Mouse (Mus musculus) MEL (cell line): Measurements from ENCODE around the gene Ergic2.

Source experiments
- CTCF ChIP-seq, 3 experiments: IDR thresholded peaks in 2 of 3; conservative IDR thresholded peaks in 1 of 3; 2 replicates each; pipeline ENCODE4 v1.5.1; 2011 to 2012; ENCODE audit warnings: low read length in 3 of 3, low read depth in 2 of 3, mild to moderate bottlenecking in 2 of 3, improper control_type of control experiment in 1 of 3, inconsistent platforms in 1 of 3, mixed read lengths in 1 of 3, moderate library complexity in 1 of 3; ENCODE audit not compliant: control insufficient read depth in 1 of 3, insufficient read depth in 1 of 3, poor library complexity in 1 of 3, severe bottlenecking in 1 of 3
- E2F4 ChIP-seq: IDR thresholded peaks from 2 replicates; pipeline ENCODE4 v1.6.1; 2011; ENCODE audit warnings: low read depth, low read length, improper control_type of control experiment, borderline replicate concordance
- MAFK ChIP-seq: IDR thresholded peaks from 2 replicates; pipeline ENCODE4 v1.6.1; 2011; ENCODE audit warnings: low read depth, mild to moderate bottlenecking, low read length, improper control_type of control experiment, borderline replicate concordance
- MEF2A ChIP-seq: IDR thresholded peaks from 2 replicates; pipeline ENCODE4 v1.6.1; 2014; ENCODE audit warnings: low read depth, mild to moderate bottlenecking, inconsistent platforms, low read length, improper control_type of control experiment; ENCODE audit not compliant: poor library complexity, insufficient replicate concordance, severe bottlenecking; ENCODE audit errors: extremely low read depth
- MYB ChIP-seq: IDR thresholded peaks from 2 replicates; pipeline ENCODE4 v1.6.1; 2011; ENCODE audit warnings: mild to moderate bottlenecking, low read depth, low read length, improper control_type of control experiment
- MYC ChIP-seq: IDR thresholded peaks from 2 replicates; pipeline ENCODE4 v1.6.1; 2011; ENCODE audit warnings: low read depth, mild to moderate bottlenecking, low read length, improper control_type of control experiment, moderate library complexity
- NELFE ChIP-seq: IDR thresholded peaks from 2 replicates; pipeline ENCODE4 v1.6.1; 2011; ENCODE audit warnings: low read depth, low read length, improper control_type of control experiment
- POLR2A ChIP-seq, 2 experiments: IDR thresholded peaks; 2 replicates each; pipeline ENCODE4 v1.6.1; 2011 to 2012; ENCODE audit warnings: low read length in 2 of 2, mild to moderate bottlenecking in 2 of 2, control low read depth in 1 of 2, improper control_type of control experiment in 1 of 2, low read depth in 1 of 2, moderate library complexity in 1 of 2; ENCODE audit not compliant: control insufficient read depth in 1 of 2, insufficient read depth in 1 of 2, poor library complexity in 1 of 2
- SMC3 ChIP-seq: IDR thresholded peaks from 2 replicates; pipeline ENCODE4 v1.6.1; 2011; ENCODE audit warnings: low read depth, low read length, improper control_type of control experiment
- TBP ChIP-seq: IDR thresholded peaks from 2 replicates; pipeline ENCODE4 v1.8.0; 2011; ENCODE audit warnings: low read depth, low read length, improper control_type of control experiment
- TCF12 ChIP-seq: IDR thresholded peaks from 2 replicates; pipeline ENCODE4 v1.6.1; 2014; ENCODE audit warnings: low read depth, mild to moderate bottlenecking, inconsistent platforms, low read length, improper control_type of control experiment, moderate library complexity
- UBTF ChIP-seq: IDR thresholded peaks from 2 replicates; pipeline ENCODE4 v1.6.1; 2012; ENCODE audit warnings: low read depth, mild to moderate bottlenecking, inconsistent platforms, low read length, improper control_type of control experiment, moderate library complexity, borderline replicate concordance; ENCODE audit not compliant: insufficient read depth
- ZC3H11A ChIP-seq: IDR thresholded peaks from 2 replicates; pipeline ENCODE4 v1.6.1; 2012; ENCODE audit warnings: low read depth, mild to moderate bottlenecking, inconsistent platforms, low read length, improper control_type of control experiment
- ZNF384 ChIP-seq: IDR thresholded peaks from 2 replicates; pipeline ENCODE4 v1.6.1; 2012; ENCODE audit warnings: low read depth, mild to moderate bottlenecking, inconsistent platforms, low read length, improper control_type of control experiment

- TF ChIP-seq E2F4 (no peak), UBTF (no peak), CTCF (IDR thresholded peaks at IDR 0.05 in 2 of 3, conservative IDR thresholded peaks at IDR 0.05 in 1 of 3; ENCODE audit: control insufficient read depth in 1 of 3, insufficient read depth in 1 of 3, low read depth in 2 of 3, low read length in 3 of 3, poor library complexity in 1 of 3, severe bottlenecking in 1 of 3) (no peak), POLR2A (IDR thresholded peaks at IDR 0.05; ENCODE audit: control insufficient read depth in 1 of 2, insufficient read depth in 1 of 2, low read depth in 1 of 2, low read length in 2 of 2, poor library complexity in 1 of 2) (no peak), MEF2A (no peak), TBP (no peak), MYB (no peak), TCF12 (no peak), ZC3H11A (no peak), MYC (no peak), SMC3 (no peak), NELFE (no peak), MAFK (no peak), ZNF384 (no peak)
Measured at GRCm38 (mm10) chr6:148227542-148227941, 15.4 kb upstream of the Ergic2 start.
